Mouse (Mus musculus) ovary, postnatal 10 days (tissue): ENCODE measurements at regions not wholly inside any gene's neighbourhood (a gene's known extent, or its start where the extent isn't known, plus 50 kb on each side); places are given as distances from the start of the nearest gene placed in this dataset.
"Not testable (repeated sequence)": the region's sequence is repeated elsewhere in the genome, so short reads cannot be mapped to it uniquely, and the experiment has no call there.

ENCODE experiments used
- DNase-seq: peaks from one replicate; pipeline ENCODE4 v3.0.0; 2022; ENCODE audit warnings: low spot score

DNA sequence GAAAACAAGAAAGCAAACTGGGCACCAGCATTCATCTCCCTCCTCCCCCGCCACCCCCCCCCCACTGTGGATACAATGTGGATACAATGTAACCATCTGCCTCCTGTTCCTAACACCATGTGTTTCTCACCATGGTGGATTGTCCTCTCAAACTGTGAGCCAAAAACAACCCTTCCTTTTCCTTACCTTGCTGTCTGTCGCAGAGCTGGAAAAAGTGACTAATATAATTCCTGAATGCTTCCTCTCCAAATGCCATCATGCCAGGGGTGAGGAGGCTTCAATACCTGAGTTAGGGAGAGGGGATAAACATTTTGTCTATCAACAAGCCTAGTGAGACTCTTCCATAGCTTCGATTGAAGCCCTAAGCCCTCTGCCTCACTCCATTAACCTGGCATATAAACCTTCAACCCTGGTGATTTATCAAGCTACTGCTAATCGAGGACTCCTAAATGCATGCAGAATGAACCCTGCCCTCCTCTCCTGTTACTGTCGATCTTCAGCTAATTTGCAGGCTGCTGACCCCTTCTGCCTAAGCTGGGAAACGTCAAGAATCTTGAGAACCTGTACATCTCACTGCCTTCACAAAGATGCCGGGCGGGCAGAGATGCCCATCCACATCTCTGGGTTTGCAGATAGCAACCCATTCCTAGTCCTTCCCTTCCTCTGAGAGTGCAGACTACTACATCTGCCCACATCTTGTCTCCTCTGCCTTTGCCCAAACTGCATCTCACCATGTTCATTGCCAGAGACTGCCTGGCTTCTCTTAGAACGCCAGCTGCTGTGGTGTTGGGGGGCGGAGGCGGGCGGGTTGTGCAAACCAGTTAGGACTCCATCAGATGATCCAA, 184.3 kb upstream of the Rpl38 start:
- DNase-seq: no peak

- not testable (repeated sequence) for DNase-seq
Observed at GRCm38 (mm10) chr11:114483350-114483749, 185.0 kb upstream of the Rpl38 start.

- no peak for DNase-seq
Observed at GRCm38 (mm10) chr11:114482070-114482469, 186.3 kb upstream of the Rpl38 start.

DNA sequence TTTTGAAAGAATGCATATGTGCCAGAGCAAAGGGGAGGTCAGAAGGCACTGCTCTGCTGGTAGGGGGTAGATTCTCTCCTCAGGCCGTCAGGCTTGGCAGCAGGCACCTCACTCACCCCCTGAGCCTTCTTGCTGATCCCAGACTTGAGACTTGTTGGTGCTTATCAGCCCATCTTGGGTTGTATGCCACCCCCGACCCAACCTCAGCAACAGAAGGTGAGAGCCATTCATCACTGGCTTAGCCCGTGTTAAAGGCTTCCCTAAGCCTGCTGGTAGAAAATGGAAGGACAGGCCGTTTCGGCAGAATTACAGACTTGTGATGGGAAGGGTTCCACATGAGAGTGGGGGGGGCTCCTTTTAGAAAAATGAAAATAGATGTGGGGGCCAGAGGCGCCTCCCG, 187.3 kb upstream of the Rpl38 start:
- DNase-seq: no peak

- no peak for DNase-seq
Observed at GRCm38 (mm10) chr11:114480119-114480540, 188.2 kb upstream of the Rpl38 start.

DNA sequence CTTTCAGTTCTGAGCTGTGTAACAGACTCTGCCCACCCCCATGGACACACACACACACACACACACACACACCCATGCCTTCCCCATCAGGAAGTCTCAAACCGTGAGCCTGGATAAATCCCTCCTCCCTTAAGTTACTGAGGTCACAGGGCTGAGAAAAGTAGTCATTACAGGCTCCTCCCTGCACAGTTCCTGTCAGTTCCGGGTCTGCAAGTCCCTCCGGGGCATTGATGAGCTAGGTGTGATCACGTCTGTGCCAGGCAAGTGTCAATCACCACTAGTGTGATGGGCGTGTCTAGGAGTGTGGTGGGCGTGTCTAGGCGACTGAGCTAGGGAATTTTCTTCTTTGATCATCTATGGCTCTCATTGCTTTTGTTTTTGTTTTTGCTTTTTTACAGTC, 189.6 kb upstream of the Rpl38 start:
- no peak for DNase-seq

DNA sequence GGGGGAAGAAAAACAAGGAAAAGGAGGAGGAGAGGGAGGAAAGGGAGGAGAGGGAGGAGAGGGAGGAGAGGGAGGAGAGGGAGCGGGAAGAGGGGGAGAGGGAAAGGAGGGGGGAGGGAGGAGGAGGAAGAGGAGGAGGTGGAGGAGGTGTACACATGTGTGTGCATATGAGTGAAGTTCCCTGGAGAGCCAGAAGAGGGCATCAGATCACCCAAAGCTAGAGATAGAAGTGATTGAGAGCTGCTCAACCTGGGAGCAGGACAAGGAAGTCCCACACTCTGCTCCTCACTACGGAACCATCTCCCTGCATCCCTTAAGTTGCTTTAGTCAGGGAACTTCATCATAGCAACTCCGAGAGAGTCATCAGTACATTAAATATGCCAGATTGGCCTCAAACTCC, 191.0 kb upstream of the Rpl38 start:
- DNase-seq: no peak

- no peak for DNase-seq
Observed at GRCm38 (mm10) chr11:114472501-114473260, 195.6 kb upstream of the Rpl38 start.

DNA sequence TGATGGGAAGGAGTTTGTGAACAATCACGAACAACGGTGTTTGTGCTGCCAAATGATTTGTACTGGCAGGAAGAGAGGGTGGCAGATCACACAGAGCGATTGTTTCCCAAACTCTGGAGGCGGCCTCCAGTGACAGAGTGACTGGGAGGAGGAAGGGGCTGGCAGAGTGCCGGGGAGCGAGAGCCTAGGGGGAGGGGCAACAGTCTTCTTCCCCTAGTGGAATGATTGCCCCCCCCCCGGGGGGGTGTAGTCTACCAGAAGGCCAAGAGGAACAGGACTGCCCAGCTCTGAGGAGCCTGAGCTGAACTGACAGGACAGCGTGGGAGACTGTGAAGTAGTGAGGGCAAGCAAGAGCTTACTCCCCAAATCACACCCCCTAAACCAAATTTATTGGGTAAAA, 199.9 kb upstream of the Rpl38 start:
- DNase-seq: peak; percentile 50

DNA sequence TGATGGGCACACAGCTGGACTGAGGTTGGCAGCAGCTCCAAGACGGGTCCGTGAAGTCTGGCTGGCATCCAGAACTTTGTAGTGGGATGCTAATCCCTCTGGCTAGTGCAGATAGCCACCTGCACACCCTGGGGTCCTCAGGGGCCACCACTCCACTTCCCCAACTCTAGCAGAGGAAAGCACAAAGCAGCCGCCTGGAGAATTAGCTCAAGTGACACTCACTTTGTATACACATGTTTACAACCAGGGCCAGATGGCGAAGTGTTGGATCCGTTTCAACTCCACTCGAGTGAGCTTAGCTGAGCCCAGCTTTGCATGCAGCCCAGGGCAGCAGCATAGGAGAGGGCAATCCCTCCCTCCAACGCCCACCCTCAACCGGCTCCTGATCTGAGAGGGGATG, 200.5 kb upstream of the Rpl38 start:
- no peak for DNase-seq

DNA sequence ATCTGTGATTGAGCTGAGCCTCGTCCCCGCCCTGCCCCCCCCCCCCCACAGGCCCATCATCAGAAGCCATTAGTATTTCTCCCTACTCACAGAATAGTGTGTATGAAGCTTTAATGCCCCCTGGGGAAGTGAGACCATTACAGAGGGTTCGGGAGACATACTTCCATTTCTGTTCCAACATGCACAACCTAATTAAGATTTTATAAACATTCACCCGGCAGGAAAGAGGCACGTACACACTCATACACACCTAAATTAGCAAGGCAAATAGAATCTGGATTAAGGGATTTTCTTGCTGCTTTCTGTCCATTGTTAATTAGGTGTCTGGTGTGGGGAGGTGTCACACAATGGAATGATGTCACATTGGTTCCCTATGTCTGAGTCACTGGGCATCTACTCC, 202.8 kb upstream of the Rpl38 start:
- DNase-seq: no peak

GRCm38 (mm10) chr11:114462755-114463374, 205.5 kb upstream of the Rpl38 start:
- DNase-seq: no peak

DNA sequence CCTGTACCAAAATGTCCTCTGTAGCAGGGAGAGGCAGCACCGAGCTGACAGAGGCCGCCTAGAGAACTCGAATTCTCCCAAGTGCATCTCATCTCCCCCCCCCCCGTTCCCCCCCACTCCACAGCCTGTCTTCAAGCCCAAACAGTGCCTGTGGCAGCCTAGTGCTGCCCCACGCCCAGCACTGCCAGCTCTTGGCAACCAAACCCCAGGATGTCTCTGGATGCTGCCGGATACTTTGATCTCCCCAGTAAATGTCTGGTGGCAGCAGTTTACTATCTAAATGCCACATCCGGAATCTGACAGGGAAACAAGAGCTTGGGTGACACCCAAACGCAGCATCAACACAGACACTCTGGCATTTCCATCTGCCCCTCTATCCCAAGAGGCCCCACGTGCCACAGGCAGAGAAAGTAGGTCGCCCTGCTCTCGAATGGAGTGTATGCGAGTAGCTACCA, 213.4 kb upstream of the Rpl38 start:
- no peak for DNase-seq

- no peak for DNase-seq
Observed at GRCm38 (mm10) chr11:114448776-114449401, 219.4 kb upstream of the Rpl38 start.

DNA sequence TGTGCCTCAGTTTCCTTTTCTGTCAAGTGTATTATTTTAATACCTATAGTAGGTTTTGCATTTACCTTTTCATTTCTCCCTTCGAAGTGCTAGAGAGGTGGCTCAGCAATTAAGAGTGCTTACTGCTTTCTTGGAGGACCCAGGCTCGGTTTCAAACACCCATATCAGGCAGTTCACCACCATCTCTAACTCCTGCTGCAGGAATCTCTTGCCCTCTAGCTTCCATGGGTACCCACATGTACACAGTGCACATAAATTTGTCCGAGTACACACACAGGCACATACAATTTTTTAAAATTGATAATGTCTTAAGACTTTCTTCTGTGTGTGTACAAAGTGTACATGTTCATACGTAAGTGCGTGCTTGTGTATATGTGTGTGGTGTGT, 220.9 kb upstream of the Rpl38 start:
- DNase-seq: no peak

GRCm38 (mm10) chr11:114446617-114447460, 221.5 kb upstream of the Rpl38 start:
- DNase-seq: no peak

GRCm38 (mm10) chr11:114446075-114446616, 222.2 kb upstream of the Rpl38 start:
- DNase-seq: no peak

GRCm38 (mm10) chr11:114444211-114444610, 224.1 kb upstream of the Rpl38 start:
- DNase-seq: no peak

DNA sequence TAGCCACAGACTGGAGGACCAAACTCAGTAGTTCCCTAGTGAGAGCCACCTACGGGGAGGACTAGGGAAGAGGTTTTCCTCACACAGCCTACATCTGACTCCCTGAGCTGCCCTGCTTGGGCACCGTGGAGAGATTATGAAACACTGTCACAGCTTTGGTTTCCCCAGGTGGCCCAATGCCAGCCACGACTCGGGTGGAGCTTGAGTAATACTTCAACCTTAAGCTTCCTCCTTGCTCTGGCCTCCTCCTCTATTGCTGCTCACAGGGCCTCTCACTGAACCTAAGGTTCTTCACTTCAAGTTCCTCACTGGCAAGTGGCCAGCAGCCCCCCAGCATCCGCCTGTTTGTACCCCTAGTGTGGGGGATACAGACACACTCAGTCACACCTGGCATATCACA, 224.9 kb upstream of the Rpl38 start:
- DNase-seq: no peak

DNA sequence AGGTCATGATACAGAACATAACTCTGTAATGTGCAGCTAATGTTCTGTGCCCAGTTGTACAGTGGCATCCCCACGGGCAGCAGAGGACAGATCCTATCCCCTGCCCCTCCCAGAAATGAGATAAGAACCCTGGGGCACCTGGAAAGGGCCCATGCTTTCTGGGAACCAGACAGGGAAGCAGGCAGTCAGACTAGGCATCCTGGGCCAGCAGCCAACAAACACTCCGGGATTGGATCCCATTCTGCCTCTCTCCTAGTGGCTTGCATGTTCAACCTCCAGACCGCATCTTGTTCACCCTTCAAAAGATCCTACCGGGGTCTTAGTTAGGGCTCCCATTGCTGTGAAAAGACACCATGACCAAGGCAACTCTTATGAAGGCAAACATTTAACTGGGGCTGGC, 229.0 kb upstream of the Rpl38 start:
- no peak for DNase-seq

- no peak for DNase-seq
Observed at GRCm38 (mm10) chr11:114435788-114436187, 232.5 kb upstream of the Rpl38 start.
